Mouse (Mus musculus): Measurements from ENCODE around the gene Rpp40. TPM values are rescaled to one million over a fixed set of nuclear protein-coding genes. Genes with fewer than 3 reads are reported as not detected.

The Rpp40 gene
- polyA plus RNA-seq, 1 experiment from 2014 or later = 16.5 TPM

DNA sequence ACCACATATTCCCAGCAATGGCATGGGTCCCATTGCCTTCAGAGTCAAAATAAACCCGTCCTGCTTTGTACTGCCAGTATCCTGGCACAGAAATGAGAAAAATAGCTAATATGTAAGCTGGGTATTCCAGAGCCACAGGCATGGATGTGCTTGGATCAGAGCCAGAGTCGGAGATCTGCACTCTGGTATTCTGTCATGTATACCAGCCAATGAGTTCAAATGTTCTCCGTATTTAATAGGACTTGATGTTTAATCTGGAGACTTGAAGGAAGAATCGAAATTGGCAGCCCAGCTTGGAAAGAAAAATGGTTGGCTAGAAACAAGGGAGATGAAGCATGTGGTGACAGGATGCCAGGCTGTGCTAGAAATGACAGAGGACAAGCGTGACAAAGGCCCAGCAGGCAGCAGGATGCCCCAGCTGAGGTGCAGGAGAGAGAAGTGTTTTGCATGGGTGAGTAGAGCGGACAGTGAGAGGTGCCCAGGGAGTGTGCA lies 25.6 kb downstream of the Rpp40 start:
- H3K4me1 ChIP-seq = no peaks in the 10 kb centered on the region
- 69% methylated on average over 6 of the region's 6 CpGs for WGBS (ENCODE audit: insufficient replicate concordance)
- no peak for ATAC-seq

DNA sequence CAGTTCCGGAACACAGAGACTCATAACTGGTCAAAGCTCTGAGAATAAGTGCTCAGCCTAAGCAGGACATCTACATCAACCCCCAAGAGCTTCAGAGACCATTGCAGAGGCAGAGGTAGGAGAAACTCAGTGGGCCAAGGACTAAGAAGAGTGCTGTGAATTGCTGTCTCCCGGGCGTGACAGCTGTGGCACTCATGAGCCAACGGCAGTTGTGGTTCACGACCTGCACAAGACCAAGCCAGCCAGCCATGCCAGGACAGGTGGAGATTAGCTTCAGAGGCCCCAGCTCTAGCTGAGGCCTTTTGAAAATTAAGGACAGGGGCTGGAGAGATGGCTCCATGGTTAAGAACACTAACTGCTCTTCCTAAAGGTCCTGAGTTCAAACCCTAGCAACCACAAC lies 26.6 kb downstream of the Rpp40 start:
- 72% methylated on average over 5 of the region's 5 CpGs for WGBS (ENCODE audit: insufficient replicate concordance)
- H3K4me2 ChIP-seq = no peak overlapping the region
- peaks cover 2% of the 10 kb centered on the region for H3K36me3 ChIP-seq
- no peak overlapping the region for H3K4me3 ChIP-seq
- ATAC-seq = no peak
- peaks cover 3% of the 10 kb centered on the region; the same call in 1 of the 2 replicates for H3K27me3 ChIP-seq (replicated peaks)
- no peak overlapping the region for H3K27ac ChIP-seq
- no peaks in the 10 kb centered on the region for H3K4me1 ChIP-seq
- H3K9ac ChIP-seq = no peak overlapping the region
- H3K9me3 ChIP-seq (replicated peaks) = no peaks in the 10 kb centered on the region

More for the DNA sequence above, 25.6 kb downstream of the Rpp40 start:
- Histone ChIP-seq H3K9ac (no peak overlapping the region), H3K4me2 (no peak overlapping the region), H3K27me3 (replicated peaks) (peaks cover 6% of the 10 kb centered on the region; the same call in 1 of the 2 replicates), H3K36me3 (no peaks in the 10 kb centered on the region), H3K27ac (no peak overlapping the region), H3K4me3 (no peak overlapping the region), H3K9me3 (replicated peaks) (no peaks in the 10 kb centered on the region)

GRCm38 (mm10) chr13:35879068-35879467 lies 27.1 kb downstream of the Rpp40 start:
- no peaks in the 10 kb centered on the region for H3K27me3 ChIP-seq (replicated peaks)

GRCm38 (mm10) chr13:35878282-35878681 lies 27.9 kb downstream of the Rpp40 start:
- Histone ChIP-seq H3K27me3 (replicated peaks) (no peaks in the 10 kb centered on the region), H3K9ac (no peak overlapping the region), H3K27ac (no peak overlapping the region), H3K4me2 (no peak overlapping the region), H3K36me3 (peaks cover 13% of the 10 kb centered on the region), H3K9me3 (replicated peaks) (no peaks in the 10 kb centered on the region), H3K4me1 (no peaks in the 10 kb centered on the region), H3K4me3 (no peak overlapping the region)
- ATAC-seq = no peak
- 31% methylated on average over 1 of the region's 1 CpGs for WGBS (ENCODE audit: insufficient replicate concordance)

More at GRCm38 (mm10) chr13:35879068-35879467, 27.1 kb downstream of the Rpp40 start:
- Histone ChIP-seq H3K4me2 (no peak overlapping the region), H3K4me3 (no peak overlapping the region), H3K4me1 (no peaks in the 10 kb centered on the region), H3K27ac (no peak overlapping the region), H3K9ac (no peak overlapping the region), H3K36me3 (peaks cover 6% of the 10 kb centered on the region), H3K9me3 (replicated peaks) (no peaks in the 10 kb centered on the region)
- ATAC-seq = no peak
- WGBS (ENCODE audit: insufficient replicate concordance) = 54% methylated on average over 5 of the region's 5 CpGs

DNA sequence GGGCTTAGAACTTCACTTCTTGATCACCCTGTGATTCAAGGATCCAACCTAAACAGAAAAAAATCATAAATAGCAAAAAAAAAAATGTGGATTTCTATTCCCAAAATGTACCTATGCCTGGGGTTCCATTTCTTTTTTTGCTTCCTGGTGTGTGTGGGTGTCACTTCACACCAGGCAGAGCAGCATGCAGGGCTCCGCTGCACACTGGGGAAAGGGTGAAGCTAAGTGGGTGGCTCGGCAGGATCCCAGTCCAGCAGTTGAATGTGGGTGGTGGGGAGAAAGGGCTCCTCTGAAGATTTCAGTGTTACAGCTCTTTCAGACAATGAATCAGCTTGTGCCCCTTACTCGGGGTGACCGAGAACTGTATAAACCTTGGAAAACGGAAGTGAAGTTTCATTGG lies 30.8 kb downstream of the Rpp40 start:
- Histone ChIP-seq H3K9ac (no peak overlapping the region), H3K4me2 (no peak overlapping the region), H3K27ac (no peak overlapping the region), H3K27me3 (replicated peaks) (no peaks in the 10 kb centered on the region), H3K4me1 (no peaks in the 10 kb centered on the region), H3K36me3 (peaks cover 37% of the 10 kb centered on the region), H3K9me3 (replicated peaks) (no peaks in the 10 kb centered on the region), H3K4me3 (no peak overlapping the region)
- no peak for ATAC-seq
- 88% methylated on average over 5 of the region's 5 CpGs for WGBS (ENCODE audit: insufficient replicate concordance)

DNA sequence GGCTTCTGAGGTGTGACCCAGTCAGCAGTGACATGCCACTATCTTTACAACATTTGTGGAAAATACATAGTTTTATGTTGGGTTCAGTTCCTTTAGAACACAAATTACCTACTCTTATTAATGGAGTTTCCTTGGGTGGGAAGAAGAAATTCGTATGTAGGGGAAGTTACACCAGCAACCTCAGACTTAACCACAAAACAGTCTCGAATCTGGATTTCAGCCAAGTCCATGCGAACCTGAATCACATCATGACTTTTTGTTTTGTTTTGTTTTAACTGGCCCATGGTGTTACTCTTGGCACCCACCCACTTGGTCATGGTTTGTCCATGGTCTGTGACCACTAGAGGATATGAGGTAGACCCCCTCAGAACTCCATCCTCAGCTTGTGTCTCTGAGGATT lies 35.1 kb downstream of the Rpp40 start:
- 57% methylated on average over 3 of the region's 3 CpGs for WGBS (ENCODE audit: insufficient replicate concordance)
- Histone ChIP-seq H3K9ac (no peak overlapping the region), H3K4me2 (no peak overlapping the region), H3K4me3 (no peak overlapping the region), H3K27ac (no peak overlapping the region), H3K36me3 (peaks cover 67% of the 10 kb centered on the region), H3K4me1 (no peaks in the 10 kb centered on the region; the same call in 1 of the 2 replicates), H3K27me3 (replicated peaks) (no peaks in the 10 kb centered on the region), H3K9me3 (replicated peaks) (no peaks in the 10 kb centered on the region)
- ATAC-seq = no peak

GRCm38 (mm10) chr13:35870659-35871058 lies 35.5 kb downstream of the Rpp40 start:
- Histone ChIP-seq H3K27me3 (replicated peaks) (no peaks in the 10 kb centered on the region), H3K36me3 (peaks cover 70% of the 10 kb centered on the region), H3K9ac (no peak overlapping the region), H3K9me3 (replicated peaks) (no peaks in the 10 kb centered on the region), H3K27ac (no peak overlapping the region), H3K4me1 (no peaks in the 10 kb centered on the region; the same call in 1 of the 2 replicates), H3K4me3 (no peak overlapping the region), H3K4me2 (no peak overlapping the region)
- WGBS (ENCODE audit: insufficient replicate concordance) = 70% methylated on average over 8 of the region's 8 CpGs
- no peak for ATAC-seq

DNA sequence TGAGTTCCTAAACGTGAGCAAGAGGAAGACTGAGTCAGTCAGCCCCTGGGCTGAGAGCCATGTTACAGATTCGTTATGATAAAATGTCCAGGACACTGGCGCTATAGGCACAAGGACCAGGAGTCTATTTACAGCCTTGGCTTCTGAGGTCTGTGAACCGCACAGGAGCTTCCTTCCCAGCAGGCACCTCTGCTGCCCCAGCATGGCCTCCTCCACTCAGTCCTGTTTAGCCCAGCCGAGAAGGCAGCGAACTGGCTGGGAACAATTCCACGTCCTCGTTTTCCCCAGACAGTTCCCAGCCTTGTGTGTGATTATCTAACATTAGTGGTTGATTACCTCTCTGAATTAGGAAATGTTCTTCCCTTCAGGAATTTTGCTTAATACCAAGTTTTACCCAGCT lies 45.2 kb downstream of the Rpp40 start:
- Histone ChIP-seq H3K4me1 (no peaks in the 10 kb centered on the region), H3K4me2 (no peak overlapping the region), H3K27ac (no peak overlapping the region), H3K36me3 (peaks cover 85% of the 10 kb centered on the region), H3K4me3 (no peak overlapping the region), H3K27me3 (replicated peaks) (no peaks in the 10 kb centered on the region), H3K9ac (no peak overlapping the region), H3K9me3 (replicated peaks) (no peaks in the 10 kb centered on the region)
- WGBS (ENCODE audit: insufficient replicate concordance) = 78% methylated on average over 8 of the region's 8 CpGs
- no peak for ATAC-seq

DNA sequence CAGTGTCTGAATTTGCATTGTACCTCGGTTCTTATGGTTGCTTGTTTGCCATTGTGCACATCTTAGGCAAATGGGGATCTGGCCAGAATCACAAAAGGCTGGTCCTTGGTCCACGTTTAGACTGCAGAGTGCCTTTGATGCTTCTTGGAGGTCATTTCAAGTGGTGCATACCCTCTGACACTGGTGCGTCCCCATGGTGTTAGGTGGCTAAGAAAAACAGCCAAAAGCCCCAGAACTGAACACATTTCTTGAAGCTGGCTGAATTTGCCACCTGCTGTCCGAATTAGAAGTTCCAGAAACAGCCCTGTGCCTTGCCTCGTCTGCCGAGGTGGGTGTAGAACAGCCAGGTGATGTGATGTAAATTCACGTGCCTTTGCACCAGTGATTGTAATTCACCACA lies 48.7 kb downstream of the Rpp40 start:
- no peak for ATAC-seq
- Histone ChIP-seq H3K9ac (no peak overlapping the region), H3K4me1 (no peaks in the 10 kb centered on the region), H3K27me3 (replicated peaks) (no peaks in the 10 kb centered on the region), H3K27ac (no peak overlapping the region), H3K36me3 (peaks cover 52% of the 10 kb centered on the region), H3K9me3 (replicated peaks) (no peaks in the 10 kb centered on the region), H3K4me2 (no peak overlapping the region), H3K4me3 (no peak overlapping the region)
- WGBS (ENCODE audit: insufficient replicate concordance) = 83% methylated on average over 7 of the region's 7 CpGs

DNA sequence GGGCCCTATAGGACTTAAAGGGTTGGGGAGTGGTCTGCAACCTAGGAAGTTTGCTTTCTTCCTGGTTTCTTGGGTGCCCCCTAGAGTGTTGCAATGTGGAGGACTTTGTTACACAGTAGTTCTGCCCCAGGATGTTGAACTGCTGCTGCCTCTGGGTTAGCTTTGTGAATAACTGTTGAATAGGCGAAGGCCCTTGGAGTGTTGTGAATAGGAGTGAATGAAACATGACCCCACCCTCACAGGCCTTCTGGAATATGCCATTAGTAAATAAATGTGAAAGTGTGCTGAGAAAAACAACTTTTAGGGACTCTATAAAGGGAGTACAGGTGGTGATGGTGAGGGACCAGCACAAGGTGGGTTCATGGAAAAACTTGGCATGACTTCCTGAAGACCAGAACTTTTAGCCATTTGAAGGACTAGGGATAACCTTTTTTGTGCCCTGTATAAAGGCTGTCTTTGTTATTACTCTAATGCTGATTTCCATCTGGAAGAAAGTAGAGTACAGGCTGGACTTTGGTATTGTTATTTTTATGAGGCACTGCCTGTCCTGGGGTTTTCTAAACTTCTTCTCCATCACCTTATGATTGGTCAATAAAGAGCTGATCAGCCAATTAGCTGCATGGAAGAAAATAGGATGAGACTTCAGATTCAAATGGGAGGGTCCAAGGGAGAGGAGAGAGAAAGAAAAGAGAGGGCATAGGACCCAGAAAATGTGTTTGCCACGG lies 53.1 kb downstream of the Rpp40 start:
- H3K4me1 ChIP-seq = 0 out of 2 replicates have a peak, but pooled peaks cover 4% of the 10 kb centered on the region
- peaks cover 17% of the 10 kb centered on the region for H3K36me3 ChIP-seq
- no peak overlapping the region for H3K4me2 ChIP-seq
- H3K4me3 ChIP-seq = no peak overlapping the region
- no peaks in the 10 kb centered on the region for H3K9me3 ChIP-seq (replicated peaks)
- ATAC-seq = no peak
- no peak overlapping the region for H3K27ac ChIP-seq
- no peaks in the 10 kb centered on the region for H3K27me3 ChIP-seq (replicated peaks)
- 85% methylated on average over 2 of the region's 2 CpGs for WGBS (ENCODE audit: insufficient replicate concordance)
- H3K9ac ChIP-seq = no peak overlapping the region

- no peaks in the 10 kb centered on the region for H3K27me3 ChIP-seq (replicated peaks)
These were observed 54.6 kb downstream of the Rpp40 start for GRCm38 (mm10) chr13:35851581-35851980.

DNA sequence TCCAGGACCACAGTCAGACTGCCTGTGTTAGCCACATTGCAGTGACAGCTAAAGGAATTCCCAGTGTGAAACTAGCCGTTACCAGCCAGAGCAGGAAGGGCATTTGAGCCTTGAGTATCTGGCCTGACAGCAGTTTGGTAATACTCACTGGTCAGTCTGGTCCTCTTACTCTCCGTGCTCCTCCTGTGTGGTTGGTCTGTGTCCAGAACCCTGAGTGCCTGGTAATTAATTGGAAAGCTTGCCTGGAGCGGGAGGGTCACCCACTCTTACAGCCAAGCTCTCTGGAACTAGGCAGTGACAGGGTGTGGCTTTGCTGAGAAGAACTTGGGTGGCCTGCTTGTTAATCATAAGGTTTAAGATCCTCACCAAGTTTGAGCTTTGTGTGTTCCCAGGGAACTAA lies 57.5 kb downstream of the Rpp40 start:
- Histone ChIP-seq H3K4me1 (0 out of 2 replicates have a peak, but pooled peaks cover 4% of the 10 kb centered on the region), H3K4me2 (no peak overlapping the region), H3K4me3 (no peak overlapping the region), H3K27ac (no peak overlapping the region), H3K36me3 (no peaks in the 10 kb centered on the region), H3K9me3 (replicated peaks) (no peaks in the 10 kb centered on the region), H3K27me3 (replicated peaks) (no peaks in the 10 kb centered on the region), H3K9ac (no peak overlapping the region)
- ATAC-seq = no peak
- WGBS (ENCODE audit: insufficient replicate concordance) = 88% methylated on average over 3 of the region's 3 CpGs

More at GRCm38 (mm10) chr13:35851581-35851980, 54.6 kb downstream of the Rpp40 start:
- WGBS (ENCODE audit: insufficient replicate concordance) = 88% methylated on average over 6 of the region's 6 CpGs
- Histone ChIP-seq H3K27ac (no peak overlapping the region), H3K4me2 (no peak overlapping the region), H3K36me3 (peaks cover 3% of the 10 kb centered on the region), H3K9me3 (replicated peaks) (no peaks in the 10 kb centered on the region), H3K9ac (no peak overlapping the region), H3K4me1 (0 out of 2 replicates have a peak, but pooled peaks cover 4% of the 10 kb centered on the region), H3K4me3 (no peak overlapping the region)
- ATAC-seq = no peak
